Mouse (Mus musculus) lung, embryonic 14.5 days (tissue): ENCODE data around the gene Fndc11. TPM values are rescaled to one million over a fixed set of nuclear protein-coding genes. Genes with fewer than 3 reads are reported as not detected.

Experiments
- ATAC-seq: fragments of 200-750 bp; cut with Nextera tagmentation; 2 replicates; pipeline ENCODE4 v1.8.0; 2017; ENCODE audit warnings: mild to moderate bottlenecking, moderate TSS enrichment, moderate library complexity; ENCODE audit not compliant: insufficient read depth
- DNase-seq: peaks from one replicate; pipeline ENCODE4 v3.0.0-alpha.2; 2015
- H3K27ac ChIP-seq: fragments of 300-500 bp; sonication (generic); 2 replicates; pipeline ENCODE4 v1.5.1; 2014; ENCODE audit warnings: low read depth, mild to moderate bottlenecking, moderate library complexity
- H3K27me3 ChIP-seq: fragments of 300-500 bp; sonication (generic); 2 replicates; pipeline ENCODE4 v1.6.1; 2014; ENCODE audit warnings: low read length, control low read depth; ENCODE audit not compliant: insufficient read depth
- H3K36me3 ChIP-seq: fragments of 300-500 bp; sonication (generic); 2 replicates; pipeline ENCODE4 v1.6.1; 2014; ENCODE audit warnings: control low read depth; ENCODE audit not compliant: insufficient read depth
- H3K4me1 ChIP-seq: fragments of 300-500 bp; sonication (generic); 2 replicates; pipeline ENCODE4 v1.6.1; 2014; ENCODE audit warnings: antibody characterized with exemption, control low read depth; ENCODE audit not compliant: insufficient read depth
- H3K4me2 ChIP-seq: fragments of 300-500 bp; sonication (generic); 2 replicates; pipeline ENCODE4 v1.6.1; 2014; ENCODE audit warnings: mild to moderate bottlenecking
- H3K4me3 ChIP-seq: fragments of 300-500 bp; sonication (generic); 2 replicates; pipeline ENCODE4 v1.5.1; 2014; ENCODE audit warnings: low read depth, low read length
- H3K9ac ChIP-seq: fragments of 300-500 bp; sonication (generic); 2 replicates; pipeline ENCODE4 v1.6.1; 2014
- H3K9me3 ChIP-seq: fragments of 300-500 bp; sonication (generic); 2 replicates; pipeline ENCODE4 v1.6.1; 2016; ENCODE audit warnings: low read depth, low read length, control low read depth
- CTCF ChIP-seq: IDR thresholded peaks from 2 replicates; pipeline ENCODE4 v1.5.1; 2016; ENCODE audit warnings: antibody characterized with exemption, low read depth
- WGBS: fragments of 180-500 bp; shearing (Covaris S2); extraction: QIAGEN DNeasy Blood & Tissue Kit; methylation state at CpG from one replicate; pipeline ENCODE4 v1.1.7; 2014; 5-methylcytosine and 5-hydroxymethylcytosine counted together
- polyA plus RNA-seq: library from polyadenylated mRNA; unstranded; fragments of >200 nt; fragmentation: Nextera tagmentation; extraction: Ambion mirVana; gene quantifications from 2 replicates; pipeline ENCODE4 v1.2.1, GENCODE M21; 2014

The Fndc11 gene
- polyA plus RNA-seq, 1 experiment from 2014 or later: 0.21 TPM

DNA sequence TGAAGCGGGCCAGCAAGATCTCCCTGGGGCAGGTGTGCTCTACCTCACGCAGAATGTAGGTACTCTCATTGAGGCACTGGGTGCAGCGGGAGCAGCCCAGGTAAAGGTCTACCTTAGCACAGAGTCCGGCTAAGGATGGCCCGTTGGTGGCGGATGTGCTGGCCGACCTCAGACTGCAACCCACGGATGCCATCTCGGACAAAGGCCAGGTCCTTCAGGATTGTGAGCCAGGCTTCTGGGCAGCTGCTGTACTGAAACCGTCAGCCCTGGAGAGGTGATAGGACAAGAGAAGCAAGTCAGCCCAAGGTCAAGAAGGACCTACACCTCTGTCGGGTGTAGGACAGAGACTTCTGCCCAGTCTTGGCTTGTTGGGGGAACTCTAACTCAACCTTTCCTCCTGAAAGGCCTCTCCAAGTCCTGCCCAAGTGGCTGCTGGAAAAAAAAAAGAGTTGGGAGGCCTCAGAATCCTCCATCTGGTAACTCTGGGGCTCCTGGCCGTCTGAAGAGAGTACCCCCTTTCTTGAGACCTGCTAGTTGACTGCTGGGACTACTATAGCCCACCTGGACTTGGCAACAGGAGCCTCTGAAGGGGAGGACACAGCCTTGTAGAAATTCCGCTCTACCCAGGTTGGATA is 21.1 kb downstream of the Fndc11 start:
- WGBS: 88% methylated on average over 13 of the region's 13 CpGs
- Histone ChIP-seq H3K36me3 (0 out of 2 replicates have a peak, but pooled peaks cover 10% of the 10 kb centered on the region), H3K27me3 (no peaks in the 10 kb centered on the region), H3K27ac (no peak overlapping the region), H3K4me3 (peak overlapping the region; percentile 56), H3K9ac (no peak overlapping the region; the same call in 1 of the 2 replicates), H3K4me1 (0 out of 2 replicates have a peak, but pooled peaks cover 3% of the 10 kb centered on the region), H3K4me2 (peak overlapping the region; percentile 72), H3K9me3 (no peaks in the 10 kb centered on the region)
- no peak for DNase-seq
- no peak for TF ChIP-seq CTCF
- no peak for ATAC-seq

DNA sequence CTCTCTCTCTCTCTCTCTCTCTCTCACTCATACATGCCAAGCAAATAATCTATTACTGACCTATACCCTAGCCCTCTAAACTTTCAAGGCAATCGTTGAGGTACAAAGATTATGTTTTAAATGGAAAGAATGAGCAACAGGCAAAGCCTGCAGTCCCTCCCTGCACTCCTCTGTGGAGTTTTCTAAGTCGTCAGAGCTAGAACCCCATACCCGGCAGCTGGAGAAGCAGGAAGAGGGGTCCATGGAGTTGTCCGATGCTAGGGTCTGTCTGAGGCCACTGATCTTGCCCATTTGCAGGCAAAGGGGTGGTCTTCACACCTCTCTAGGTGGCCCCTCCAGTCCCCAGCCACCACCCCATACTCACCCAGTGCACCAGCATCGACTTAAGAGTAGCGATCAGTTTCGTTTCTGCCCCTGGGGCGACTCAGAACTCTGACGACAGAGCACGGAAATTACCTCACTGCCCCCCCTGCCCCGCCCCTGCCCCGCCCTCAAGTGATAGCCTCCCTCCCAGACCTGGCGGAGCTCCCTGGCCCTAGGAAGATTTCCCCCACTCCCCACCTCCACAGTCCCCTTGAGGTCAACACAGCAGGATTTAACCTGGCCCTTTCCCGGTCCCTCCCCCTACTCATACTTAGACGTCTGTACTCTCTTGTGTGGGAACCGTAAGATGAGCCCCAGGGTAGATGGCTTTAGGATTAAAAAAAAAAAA is 21.9 kb downstream of the Fndc11 start, which contains the start of gene Helz2:
Gene Helz2 (minus strand): TSS at position 426 of the 712 bp plus-strand sequence.
- no peak for TF ChIP-seq CTCF
- Histone ChIP-seq H3K9ac (peak within 1 kb of the TSS; percentile 73), H3K27ac (peak within 1 kb of the TSS; percentile 33; the same call in 1 of the 2 replicates), H3K9me3 (no peaks in the 10 kb centered on the region), H3K4me3 (peak within 1 kb of the TSS; percentile 56), H3K4me2 (peak within 1 kb of the TSS; percentile 72), H3K4me1 (0 out of 2 replicates have a peak, but pooled peaks cover 3% of the 10 kb centered on the region), H3K36me3 (0 out of 2 replicates have a peak, but pooled peaks cover 10% of the 10 kb centered on the region), H3K27me3 (no peaks in the 10 kb centered on the region)
- ATAC-seq (peak; percentile 75), DNase-seq (peak; percentile 56)
- 8% methylated on average over 16 of the region's 16 CpGs for WGBS

GRCm38 (mm10) chr2:181242314-181242665 is 22.5 kb downstream of the Fndc11 start:
- ATAC-seq: peak; percentile 12; the same call in 1 of the 2 replicates
- TF ChIP-seq CTCF: no peak
- Histone ChIP-seq H3K27ac (no peak overlapping the region), H3K4me3 (peak overlapping the region; percentile 56), H3K9me3 (no peaks in the 10 kb centered on the region), H3K4me1 (0 out of 2 replicates have a peak, but pooled peaks cover 3% of the 10 kb centered on the region), H3K27me3 (no peaks in the 10 kb centered on the region), H3K9ac (peak overlapping the region; percentile 73), H3K36me3 (0 out of 2 replicates have a peak, but pooled peaks cover 8% of the 10 kb centered on the region), H3K4me2 (peak overlapping the region; percentile 72)
- DNase-seq: peak; percentile 4
- WGBS: 47% methylated on average over 3 of the region's 3 CpGs

- WGBS: 30% methylated on average over 11 of the region's 11 CpGs
- no peaks in the 10 kb centered on the region for H3K9me3 ChIP-seq
- TF ChIP-seq CTCF: no peak
- H3K27ac ChIP-seq: no peak overlapping the region
- H3K36me3 ChIP-seq: no peaks in the 10 kb centered on the region
- H3K27me3 ChIP-seq: no peaks in the 10 kb centered on the region
- no peak overlapping the region for H3K9ac ChIP-seq
- no peak overlapping the region for H3K4me2 ChIP-seq
- ATAC-seq (0 out of 2 replicates have a peak, but pooled peaks have one; percentile 29), DNase-seq (peak; percentile 13)
- H3K4me1 ChIP-seq: 0 out of 2 replicates have a peak, but pooled peaks cover 3% of the 10 kb centered on the region
- H3K4me3 ChIP-seq: no peak overlapping the region
Measured at GRCm38 (mm10) chr2:181243706-181244394, 24.0 kb downstream of the Fndc11 start.

DNA sequence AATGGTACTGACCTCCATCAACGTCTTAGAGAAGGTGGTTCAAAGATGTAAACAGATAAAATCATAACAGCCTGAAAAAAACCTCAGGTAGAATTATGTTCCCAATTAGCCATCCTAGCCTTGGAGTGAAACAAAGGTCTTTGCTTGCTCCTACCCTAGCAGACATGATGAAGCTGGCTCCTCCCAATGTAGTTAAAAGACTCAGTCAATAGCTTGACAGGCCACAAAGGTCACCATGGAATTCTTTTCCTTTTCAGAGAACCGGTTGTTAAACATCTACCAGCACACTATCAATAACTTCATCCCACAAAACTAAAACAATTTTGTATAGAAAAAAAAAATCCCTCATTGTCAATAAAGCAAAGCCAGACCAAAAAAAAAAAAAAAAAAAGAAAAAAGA is 25.2 kb downstream of the Fndc11 start:
- Histone ChIP-seq H3K36me3 (no peaks in the 10 kb centered on the region), H3K4me1 (0 out of 2 replicates have a peak, but pooled peaks cover 3% of the 10 kb centered on the region), H3K9ac (no peak overlapping the region), H3K27ac (no peak overlapping the region), H3K27me3 (no peaks in the 10 kb centered on the region), H3K4me2 (no peak overlapping the region), H3K4me3 (no peak overlapping the region), H3K9me3 (no peaks in the 10 kb centered on the region)
- no peak for TF ChIP-seq CTCF
- WGBS: 24% methylated on average over 2 of the region's 2 CpGs
- DNase-seq (no peak), ATAC-seq (no peak)

GRCm38 (mm10) chr2:181249217-181249616 is 29.4 kb downstream of the Fndc11 start:
- no peak overlapping the region for H3K27ac ChIP-seq

More at GRCm38 (mm10) chr2:181249217-181249616, 29.4 kb downstream of the Fndc11 start:
- Histone ChIP-seq H3K9me3 (no peaks in the 10 kb centered on the region), H3K4me3 (no peak overlapping the region), H3K9ac (no peak overlapping the region), H3K27me3 (no peaks in the 10 kb centered on the region), H3K4me1 (no peaks in the 10 kb centered on the region), H3K4me2 (no peak overlapping the region), H3K36me3 (peaks cover 35% of the 10 kb centered on the region)
- no peak for TF ChIP-seq CTCF
- ATAC-seq (no peak), DNase-seq (no peak)
- WGBS: 77% methylated on average over 10 of the region's 10 CpGs
